Mouse (Mus musculus) midbrain, embryonic 14.5 days (tissue): ENCODE results near the gene Slc19a2. TPM values are rescaled to one million over a fixed set of nuclear protein-coding genes. Genes with fewer than 3 reads are reported as not detected.

Experiments
- ATAC-seq: fragments of 200-750 bp; cut with Nextera tagmentation; 2 replicates; pipeline ENCODE4 v1.8.0; 2017; ENCODE audit warnings: moderate number of reproducible peaks, moderate library complexity; ENCODE audit not compliant: low FRiP score, low TSS enrichment
- DNase-seq: peaks from one replicate; pipeline ENCODE4 v3.0.0-alpha.2; 2015
- H3K27ac ChIP-seq: fragments of 300-500 bp; sonication (generic); replicated peaks from 2 replicates; pipeline ENCODE4 v1.5.1; 2014; ENCODE audit warnings: mild to moderate bottlenecking, low read depth, low read length, moderate library complexity
- H3K27me3 ChIP-seq: fragments of 300-500 bp; sonication (generic); 2 replicates; pipeline ENCODE4 v1.6.1; 2014; ENCODE audit warnings: low read length, control low read depth, mixed read lengths; ENCODE audit not compliant: control insufficient read depth, insufficient read depth
- H3K36me3 ChIP-seq: fragments of 300-500 bp; sonication (generic); 2 replicates; pipeline ENCODE4 v1.6.1; 2014; ENCODE audit warnings: low read length, control low read depth; ENCODE audit not compliant: control insufficient read depth, insufficient read depth
- H3K4me1 ChIP-seq: fragments of 300-500 bp; sonication (generic); 2 replicates; pipeline ENCODE4 v1.6.1; 2014; ENCODE audit warnings: mild to moderate bottlenecking, antibody characterized with exemption, low read length, control low read depth; ENCODE audit not compliant: control insufficient read depth, insufficient read depth
- H3K4me2 ChIP-seq: fragments of 300-500 bp; sonication (generic); 2 replicates; pipeline ENCODE4 v1.6.1; 2014; ENCODE audit warnings: mild to moderate bottlenecking, low read length, moderate library complexity
- H3K4me3 ChIP-seq: fragments of 300-500 bp; sonication (generic); replicated peaks from 2 replicates; pipeline ENCODE4 v1.5.1; 2014; ENCODE audit warnings: low read depth, low read length
- H3K9ac ChIP-seq: fragments of 300-500 bp; sonication (generic); replicated peaks from 2 replicates; pipeline ENCODE4 v1.6.1; 2014; ENCODE audit warnings: mild to moderate bottlenecking, low read length, moderate library complexity
- H3K9me3 ChIP-seq: fragments of 300-500 bp; sonication (generic); 2 replicates; pipeline ENCODE4 v1.6.1; 2016; ENCODE audit warnings: low read length, control low read depth, mixed read lengths; ENCODE audit not compliant: control insufficient read depth
- WGBS: fragments of 180-500 bp; shearing (Covaris S2); extraction: QIAGEN DNeasy Blood & Tissue Kit; methylation state at CpG from one replicate; pipeline ENCODE4 v1.1.7; 2014; 5-methylcytosine and 5-hydroxymethylcytosine counted together
- polyA plus RNA-seq: library from polyadenylated mRNA; unstranded; fragments of >200 nt; fragmentation: Nextera tagmentation; extraction: Ambion mirVana; gene quantifications from 2 replicates; pipeline ENCODE4 v1.2.1, GENCODE M21; 2014

The Slc19a2 gene
- polyA plus RNA-seq, 1 experiment from 2014 or later = 8.0 TPM

GRCm38 (mm10) chr1:164260171-164261028 is 11.6 kb downstream of the Slc19a2 start:
- DNase-seq (no peak), ATAC-seq (no peak)
- Histone ChIP-seq H3K9me3 (no peaks in the 10 kb centered on the region), H3K4me2 (no peak overlapping the region), H3K36me3 (peaks cover 18% of the 10 kb centered on the region), H3K27me3 (no peaks in the 10 kb centered on the region), H3K27ac (no peak overlapping the region), H3K4me1 (no peaks in the 10 kb centered on the region), H3K9ac (no peak overlapping the region), H3K4me3 (no peak overlapping the region)
- 87% methylated on average over 16 of the region's 16 CpGs for WGBS

GRCm38 (mm10) chr1:164261553-164261952 is 12.7 kb downstream of the Slc19a2 start:
- Histone ChIP-seq H3K36me3 (peaks cover 18% of the 10 kb centered on the region), H3K4me2 (no peak overlapping the region), H3K4me3 (no peak overlapping the region), H3K27ac (no peak overlapping the region), H3K9ac (no peak overlapping the region), H3K4me1 (no peaks in the 10 kb centered on the region), H3K27me3 (no peaks in the 10 kb centered on the region), H3K9me3 (no peaks in the 10 kb centered on the region)
- no peak for DNase-seq
- no peak for ATAC-seq
- WGBS = 93% methylated on average over 7 of the region's 7 CpGs

GRCm38 (mm10) chr1:164270941-164271340 is 22.1 kb downstream of the Slc19a2 start:
- Histone ChIP-seq H3K27me3 (no peaks in the 10 kb centered on the region), H3K9ac (no peak overlapping the region), H3K4me1 (no peaks in the 10 kb centered on the region), H3K4me3 (no peak overlapping the region), H3K9me3 (no peaks in the 10 kb centered on the region), H3K27ac (no peak overlapping the region), H3K4me2 (no peak overlapping the region), H3K36me3 (no peaks in the 10 kb centered on the region)
- no peak for ATAC-seq
- 85% methylated on average over 7 of the region's 7 CpGs for WGBS
- DNase-seq = no peak

GRCm38 (mm10) chr1:164273659-164274058 is 24.8 kb downstream of the Slc19a2 start:
- Histone ChIP-seq H3K27ac (no peak overlapping the region), H3K27me3 (no peaks in the 10 kb centered on the region), H3K36me3 (no peaks in the 10 kb centered on the region), H3K4me3 (no peak overlapping the region), H3K9ac (no peak overlapping the region), H3K9me3 (no peaks in the 10 kb centered on the region), H3K4me1 (no peaks in the 10 kb centered on the region), H3K4me2 (no peak overlapping the region)
- no peak for ATAC-seq
- WGBS = 75% methylated on average over 6 of the region's 6 CpGs
- peak; percentile 18 for DNase-seq

GRCm38 (mm10) chr1:164275455-164275954 is 26.7 kb downstream of the Slc19a2 start, which contains the start of gene Ccdc181:
Gene Ccdc181 (plus strand): TSS chr1:164275585.
- Histone ChIP-seq H3K9me3 (no peaks in the 10 kb centered on the region), H3K9ac (peak within 1 kb of the TSS; percentile 62), H3K27ac (peak within 1 kb of the TSS; percentile 87), H3K4me1 (no peaks in the 10 kb centered on the region), H3K36me3 (0 out of 2 replicates have a peak, but pooled peaks cover 9% of the 10 kb centered on the region), H3K4me3 (peak within 1 kb of the TSS; percentile 65), H3K4me2 (peak within 1 kb of the TSS; percentile 77), H3K27me3 (no peaks in the 10 kb centered on the region)
- under 1% methylated on average over 31 of the region's 31 CpGs for WGBS
- ATAC-seq (peak; percentile 99), DNase-seq (peak; percentile 97)

GRCm38 (mm10) chr1:164276552-164276951 is 27.7 kb downstream of the Slc19a2 start:
- no peak for DNase-seq
- Histone ChIP-seq H3K36me3 (0 out of 2 replicates have a peak, but pooled peaks cover 10% of the 10 kb centered on the region), H3K4me3 (no peak overlapping the region), H3K27me3 (no peaks in the 10 kb centered on the region), H3K4me1 (no peaks in the 10 kb centered on the region), H3K9ac (no peak overlapping the region), H3K9me3 (no peaks in the 10 kb centered on the region), H3K27ac (no peak overlapping the region), H3K4me2 (no peak overlapping the region)
- ATAC-seq = no peak
- 90% methylated on average over 3 of the region's 3 CpGs for whole genome bisulfite sequencing

- Histone ChIP-seq H3K36me3 (0 out of 2 replicates have a peak, but pooled peaks cover 15% of the 10 kb centered on the region), H3K9ac (no peak overlapping the region), H3K27me3 (no peaks in the 10 kb centered on the region), H3K4me2 (no peak overlapping the region), H3K4me3 (no peak overlapping the region), H3K27ac (no peak overlapping the region), H3K9me3 (no peaks in the 10 kb centered on the region), H3K4me1 (no peaks in the 10 kb centered on the region)
- 74% methylated on average over 4 of the region's 4 CpGs for WGBS
- ATAC-seq (no peak), DNase-seq (no peak)
Observed at GRCm38 (mm10) chr1:164279332-164279731, 30.5 kb downstream of the Slc19a2 start.

- H3K9ac ChIP-seq = no peak overlapping the region
- H3K36me3 ChIP-seq = 0 out of 2 replicates have a peak, but pooled peaks cover 19% of the 10 kb centered on the region
- no peaks in the 10 kb centered on the region for H3K9me3 ChIP-seq
- DNase-seq = no peak
- ATAC-seq = no peak
- H3K4me3 ChIP-seq = no peak overlapping the region
- no peak overlapping the region for H3K4me2 ChIP-seq
- H3K27ac ChIP-seq = no peak overlapping the region
- 98% methylated on average over 3 of the region's 3 CpGs for WGBS
- no peaks in the 10 kb centered on the region for H3K27me3 ChIP-seq
- no peaks in the 10 kb centered on the region for H3K4me1 ChIP-seq
Observed at GRCm38 (mm10) chr1:164284007-164284406, 35.2 kb downstream of the Slc19a2 start.
